Mouse (Mus musculus): Measurements from ENCODE around the gene Tle3. TPM values are rescaled to one million over a fixed set of nuclear protein-coding genes. Genes with fewer than 3 reads are reported as not detected.
A peak's percentile ranks its signal among the peaks of the same experiment; 100 is the strongest.

The Tle3 gene
- polyA plus RNA-seq, 1 experiment from 2014 or later, result 7.3 TPM

- H3K9me3 ChIP-seq (replicated peaks), result no peaks in the 10 kb centered on the region
- H3K36me3 ChIP-seq, result no peaks in the 10 kb centered on the region
- peak overlapping the region; percentile 58 for H3K9ac ChIP-seq
- WGBS, result under 1% methylated on average over 25 of the region's 25 CpGs
- H3K4me1 ChIP-seq (replicated peaks), result peaks cover 58% of the 10 kb centered on the region
- H3K4me3 ChIP-seq, result peak overlapping the region; percentile 74
- peak overlapping the region; percentile 94 for H3K4me2 ChIP-seq
- peak overlapping the region; percentile 77 for H3K27ac ChIP-seq
- ATAC-seq (replicated peaks; ENCODE audit: insufficient number of reproducible peaks, insufficient read depth, low FRiP score, low read depth), result peak; percentile 84
- H3K27me3 ChIP-seq, result peaks cover 45% of the 10 kb centered on the region
Observed at GRCm38 (mm10) chr9:61370454-61370888, 1.7 kb upstream of the Tle3 start.

- ATAC-seq (replicated peaks; ENCODE audit: insufficient number of reproducible peaks, insufficient read depth, low FRiP score, low read depth), result peak; percentile 5; the same call in 1 of the 2 replicates
- H3K9me3 ChIP-seq (replicated peaks), result no peaks in the 10 kb centered on the region
- peak overlapping the region; percentile 58 for H3K9ac ChIP-seq
- peaks cover 64% of the 10 kb centered on the region for H3K4me1 ChIP-seq (replicated peaks)
- H3K27me3 ChIP-seq, result peaks cover 45% of the 10 kb centered on the region
- no peaks in the 10 kb centered on the region for H3K36me3 ChIP-seq
- peak overlapping the region; percentile 94 for H3K4me2 ChIP-seq
- peak overlapping the region; percentile 74 for H3K4me3 ChIP-seq
- peak overlapping the region; percentile 77 for H3K27ac ChIP-seq
- WGBS, result 1% methylated on average over 66 of the region's 66 CpGs
Observed at GRCm38 (mm10) chr9:61370889-61371754, 1.0 kb upstream of the Tle3 start.

- no peaks in the 10 kb centered on the region for H3K36me3 ChIP-seq
- H3K9ac ChIP-seq, result peak overlapping the region; percentile 79
- peak overlapping the region; percentile 74 for H3K4me3 ChIP-seq
- peak overlapping the region; percentile 79 for H3K27ac ChIP-seq
- peak; percentile 10; the same call in 1 of the 2 replicates for ATAC-seq (replicated peaks; ENCODE audit: insufficient number of reproducible peaks, insufficient read depth, low FRiP score, low read depth)
- H3K4me2 ChIP-seq, result peak overlapping the region; percentile 94
- WGBS, result under 1% methylated on average over 42 of the region's 42 CpGs
- peaks cover 45% of the 10 kb centered on the region for H3K27me3 ChIP-seq
- no peaks in the 10 kb centered on the region for H3K9me3 ChIP-seq (replicated peaks)
- H3K4me1 ChIP-seq (replicated peaks), result peaks cover 77% of the 10 kb centered on the region
Observed at GRCm38 (mm10) chr9:61372510-61372975, 377 bp downstream of the Tle3 start.

GRCm38 (mm10) chr9:61372976-61373633, 939 bp downstream of the Tle3 start:
- WGBS, result under 1% methylated on average over 66 of the region's 66 CpGs
- Histone ChIP-seq H3K9ac (peak overlapping the region; percentile 79), H3K4me1 (replicated peaks) (peaks cover 81% of the 10 kb centered on the region), H3K4me3 (peak overlapping the region; percentile 74), H3K9me3 (replicated peaks) (no peaks in the 10 kb centered on the region), H3K27me3 (peaks cover 45% of the 10 kb centered on the region), H3K27ac (peak overlapping the region; percentile 79), H3K36me3 (no peaks in the 10 kb centered on the region), H3K4me2 (peak overlapping the region; percentile 94)
- no peak for ATAC-seq (replicated peaks; ENCODE audit: insufficient number of reproducible peaks, insufficient read depth, low FRiP score, low read depth)

GRCm38 (mm10) chr9:61373634-61373941, 1.4 kb downstream of the Tle3 start:
- WGBS, result under 1% methylated on average over 23 of the region's 23 CpGs
- Histone ChIP-seq H3K27ac (peak overlapping the region; percentile 79), H3K9ac (peak overlapping the region; percentile 79), H3K4me3 (peak overlapping the region; percentile 74), H3K36me3 (no peaks in the 10 kb centered on the region), H3K4me2 (peak overlapping the region; percentile 94), H3K9me3 (replicated peaks) (no peaks in the 10 kb centered on the region), H3K27me3 (peaks cover 47% of the 10 kb centered on the region), H3K4me1 (replicated peaks) (peaks cover 82% of the 10 kb centered on the region)
- no peak for ATAC-seq (replicated peaks; ENCODE audit: insufficient number of reproducible peaks, insufficient read depth, low FRiP score, low read depth)

- Histone ChIP-seq H3K9me3 (replicated peaks) (no peaks in the 10 kb centered on the region), H3K4me1 (replicated peaks) (peaks cover 82% of the 10 kb centered on the region), H3K4me2 (peak overlapping the region; percentile 94), H3K4me3 (peak overlapping the region; percentile 74), H3K36me3 (no peaks in the 10 kb centered on the region), H3K27ac (peak overlapping the region; percentile 79; the same call in 1 of the 2 replicates), H3K27me3 (peaks cover 54% of the 10 kb centered on the region), H3K9ac (peak overlapping the region; percentile 79)
- ATAC-seq (replicated peaks; ENCODE audit: insufficient number of reproducible peaks, insufficient read depth, low FRiP score, low read depth), result no peak
- WGBS, result 2% methylated on average over 51 of the region's 51 CpGs
Observed at GRCm38 (mm10) chr9:61373942-61374900, 2.1 kb downstream of the Tle3 start.

GRCm38 (mm10) chr9:61375002-61375401, 2.8 kb downstream of the Tle3 start:
- H3K36me3 ChIP-seq, result no peaks in the 10 kb centered on the region
- H3K4me1 ChIP-seq (replicated peaks), result peaks cover 82% of the 10 kb centered on the region
- no peaks in the 10 kb centered on the region for H3K9me3 ChIP-seq (replicated peaks)
- no peak for ATAC-seq (replicated peaks; ENCODE audit: insufficient number of reproducible peaks, insufficient read depth, low FRiP score, low read depth)
- no peak overlapping the region for H3K27ac ChIP-seq
- WGBS, result 42% methylated on average over 5 of the region's 5 CpGs
- H3K4me2 ChIP-seq, result peak overlapping the region; percentile 94
- no peak overlapping the region for H3K9ac ChIP-seq
- H3K4me3 ChIP-seq, result peak overlapping the region; percentile 74
- H3K27me3 ChIP-seq, result peaks cover 62% of the 10 kb centered on the region

- no peak overlapping the region for H3K9ac ChIP-seq
- H3K36me3 ChIP-seq, result no peaks in the 10 kb centered on the region
- ATAC-seq (replicated peaks; ENCODE audit: insufficient number of reproducible peaks, insufficient read depth, low FRiP score, low read depth), result no peak
- no peak overlapping the region; the same call in 1 of the 2 replicates for H3K4me3 ChIP-seq
- H3K27ac ChIP-seq, result no peak overlapping the region
- no peaks in the 10 kb centered on the region for H3K9me3 ChIP-seq (replicated peaks)
- WGBS, result 65% methylated on average over 11 of the region's 11 CpGs
- H3K4me2 ChIP-seq, result peak overlapping the region; percentile 15; the same call in 1 of the 2 replicates
- H3K27me3 ChIP-seq, result peaks cover 65% of the 10 kb centered on the region
- H3K4me1 ChIP-seq (replicated peaks), result peaks cover 88% of the 10 kb centered on the region
Observed at GRCm38 (mm10) chr9:61375802-61376561, 3.8 kb downstream of the Tle3 start.

- H3K27me3 ChIP-seq, result peaks cover 69% of the 10 kb centered on the region
- no peaks in the 10 kb centered on the region for H3K9me3 ChIP-seq (replicated peaks)
- no peak overlapping the region for H3K4me3 ChIP-seq
- H3K27ac ChIP-seq, result no peak overlapping the region
- no peaks in the 10 kb centered on the region for H3K36me3 ChIP-seq
- 45% methylated on average over 3 of the region's 3 CpGs for WGBS
- no peak for ATAC-seq (replicated peaks; ENCODE audit: insufficient number of reproducible peaks, insufficient read depth, low FRiP score, low read depth)
- H3K4me1 ChIP-seq (replicated peaks), result peaks cover 88% of the 10 kb centered on the region
- no peak overlapping the region for H3K9ac ChIP-seq
- no peak overlapping the region for H3K4me2 ChIP-seq
Observed at GRCm38 (mm10) chr9:61376650-61377049, 4.5 kb downstream of the Tle3 start.
